Mouse (Mus musculus): ENCODE measurements around the gene Cyb561a3.
A peak's percentile ranks its signal among the peaks of the same experiment; 100 is the strongest.
"Not testable (repeated sequence)": the region's sequence is repeated elsewhere in the genome, so short reads cannot be mapped to it uniquely, and the experiment has no call there.

The Cyb561a3 gene

DNA sequence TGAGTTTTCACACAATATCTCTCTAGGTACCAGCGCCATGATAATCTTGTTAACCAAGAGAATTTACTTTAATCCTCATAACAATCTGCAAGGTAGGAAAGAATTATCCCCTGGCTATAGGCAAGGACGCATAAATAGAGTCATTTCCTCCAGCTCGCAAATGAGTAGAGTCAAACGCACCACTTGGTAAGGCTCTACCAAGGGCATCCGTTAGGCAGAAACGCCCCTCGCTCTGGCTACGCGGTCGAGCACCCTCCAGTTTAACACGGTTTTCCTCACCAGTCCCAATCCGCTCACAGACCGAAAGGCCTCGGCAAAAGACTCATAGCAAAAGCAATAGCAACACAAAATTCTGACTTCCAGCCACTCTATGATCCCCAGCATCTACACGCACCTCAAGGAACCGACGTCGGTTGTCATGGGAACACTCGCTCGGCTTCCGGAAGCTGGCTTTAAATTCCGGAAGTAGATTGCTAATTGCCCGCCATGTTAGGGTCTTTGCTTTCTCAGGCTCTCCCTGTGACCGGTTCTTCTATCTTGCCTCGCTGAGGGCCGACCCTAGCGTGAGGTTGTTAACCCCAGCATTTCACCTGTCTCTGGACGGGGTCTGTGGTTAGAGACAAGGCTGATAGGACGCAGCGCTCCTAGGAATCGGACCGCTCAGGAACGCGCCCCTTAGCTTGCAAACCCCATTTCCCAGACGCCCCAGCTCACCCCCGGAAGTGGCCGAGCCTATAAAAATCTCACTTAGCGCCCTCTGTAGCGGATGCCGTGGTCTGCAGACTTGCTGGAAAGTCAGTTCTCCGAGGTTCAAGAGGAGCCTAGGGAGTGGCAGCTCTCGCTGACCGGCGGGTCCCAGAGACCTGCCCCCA lies at the start of gene Cyb561a3, which contains the start of gene Tmem138:
TSS of gene Cyb561a3 (plus strand) at position 483 of the 872 bp plus-strand sequence.
TSS of gene Tmem138 (minus strand) at position 673 of the 872 bp plus-strand sequence.
- peak; percentile 92 for DNase-seq

- peak; percentile 22 for DNase-seq
These were observed 46.9 kb upstream of the Cyb561a3 start for GRCm38 (mm10) chr19:10530082-10530481.

- DNase-seq = no peak
These were observed 37.5 kb upstream of the Cyb561a3 start for GRCm38 (mm10) chr19:10539454-10539853.

- DNase-seq = peak; percentile 92
These were observed 21.1 kb upstream of the Cyb561a3 start, which contains the start of gene Tmem216 for GRCm38 (mm10) chr19:10555624-10556510. Tmem216 (minus strand) TSS chr19:10556238.

- no peak for DNase-seq
These were observed 20.0 kb upstream of the Cyb561a3 start for GRCm38 (mm10) chr19:10557001-10557400.

- DNase-seq = no peak
These were observed 19.5 kb upstream of the Cyb561a3 start for GRCm38 (mm10) chr19:10557430-10557829.

DNA sequence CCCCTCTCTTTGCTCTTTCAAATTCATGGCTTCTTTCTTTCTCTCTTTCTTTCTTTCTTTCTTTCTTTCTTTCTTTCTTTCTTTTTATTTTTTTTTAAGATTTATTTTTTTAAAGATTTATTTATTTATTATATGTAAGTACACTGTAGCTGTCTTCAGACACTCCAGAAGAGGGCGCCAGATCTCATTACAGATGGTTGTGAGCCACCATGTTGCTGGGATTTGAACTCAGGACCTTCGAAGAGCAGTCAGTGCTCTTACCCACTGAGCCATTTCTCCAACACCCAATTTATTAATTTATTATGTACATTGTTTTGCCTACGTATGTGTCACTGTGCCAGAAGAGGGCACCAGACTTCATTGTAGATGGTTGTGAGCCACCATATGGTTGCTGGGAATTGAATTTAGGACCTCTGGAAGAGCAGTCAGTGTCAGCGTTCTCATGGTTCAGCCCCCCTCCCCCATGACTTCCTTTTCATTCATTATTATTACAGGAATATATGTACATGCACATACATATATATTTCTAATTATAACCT lies 19.1 kb upstream of the Cyb561a3 start:
- DNase-seq = not testable (repeated sequence)

DNA sequence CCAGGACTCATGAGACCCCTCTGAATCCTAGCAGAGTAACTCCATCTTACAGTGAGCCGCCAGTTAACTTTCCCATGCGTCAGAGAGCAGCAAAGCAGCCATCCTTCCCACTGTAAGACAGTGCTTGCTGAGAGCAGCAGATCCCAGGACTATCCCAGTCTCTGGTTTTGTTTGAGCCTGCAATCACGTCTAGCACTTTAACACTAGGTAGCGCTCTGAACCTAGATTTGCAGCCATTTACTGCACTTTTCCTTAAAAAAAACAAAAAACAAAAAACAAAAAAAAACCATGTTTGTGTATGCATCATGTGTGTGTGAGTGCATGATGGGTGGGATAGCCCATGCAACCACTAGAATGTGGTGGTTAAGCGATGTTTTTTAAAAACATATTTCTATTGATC lies 16.9 kb upstream of the Cyb561a3 start:
- no peak for DNase-seq

- no peak for DNase-seq
These were observed 15.2 kb upstream of the Cyb561a3 start for GRCm38 (mm10) chr19:10561558-10562314.

DNA sequence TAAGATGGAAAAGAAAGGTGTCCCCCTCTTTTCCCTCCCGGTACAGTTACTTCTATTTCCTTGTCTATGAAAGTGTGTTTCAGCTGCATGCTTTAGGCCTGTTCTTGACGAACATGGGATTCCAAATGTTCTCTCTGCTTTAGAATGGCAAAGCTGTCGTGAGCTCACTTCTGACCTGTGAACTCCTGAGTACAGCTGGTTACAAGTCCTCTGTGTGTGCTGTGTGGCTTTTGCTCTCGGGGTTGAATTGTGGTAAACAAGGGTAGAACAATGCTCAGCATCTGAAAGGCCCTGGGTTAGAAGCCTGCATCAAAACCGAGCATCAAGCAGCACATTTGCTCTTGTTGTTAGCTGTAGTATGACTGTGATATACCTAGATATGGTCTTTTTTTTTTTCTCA lies 14.6 kb upstream of the Cyb561a3 start:
- no peak for DNase-seq

DNA sequence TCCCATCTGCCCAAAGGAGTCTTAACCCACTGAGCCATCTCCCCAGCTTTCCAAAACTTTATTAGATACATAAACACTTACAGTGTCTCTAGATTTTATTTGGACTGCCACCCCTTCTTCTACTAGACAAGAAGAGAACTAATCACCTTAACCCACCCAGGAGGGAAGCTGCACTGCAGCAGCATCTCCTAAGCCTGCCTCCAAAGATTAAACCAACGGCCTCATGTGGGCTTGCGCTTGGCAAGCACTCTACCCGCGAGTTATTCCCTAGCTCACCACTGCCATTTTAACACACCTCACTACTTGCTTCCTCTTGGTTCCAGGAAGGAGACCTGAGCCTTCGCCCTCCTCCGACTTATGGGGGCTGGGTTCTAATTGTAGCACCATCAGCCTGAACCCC lies 12.7 kb upstream of the Cyb561a3 start:
- no peak for DNase-seq

DNA sequence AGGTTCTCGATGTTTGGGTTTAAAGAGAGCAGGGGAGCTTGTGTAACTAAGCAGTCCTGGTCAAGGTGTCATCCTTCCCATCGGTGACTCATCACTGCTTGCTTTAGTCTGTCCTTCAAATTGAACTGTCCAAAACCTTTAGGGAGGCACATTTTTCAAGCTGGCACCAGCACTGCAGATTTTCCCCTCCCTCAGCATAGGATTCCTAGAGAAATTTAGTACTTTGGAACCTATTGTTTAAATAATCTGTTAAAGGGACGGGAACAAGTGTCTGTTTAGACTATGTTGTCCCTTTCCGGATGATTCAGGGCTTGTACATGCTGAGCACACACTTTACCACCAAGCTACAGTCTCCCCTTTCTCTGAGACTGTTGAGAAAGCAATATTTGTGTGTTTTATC lies 11.8 kb upstream of the Cyb561a3 start:
- no peak for DNase-seq

GRCm38 (mm10) chr19:10569627-10570026 lies 7.3 kb upstream of the Cyb561a3 start:
- DNase-seq = no peak

GRCm38 (mm10) chr19:10580102-10580501 lies 3.1 kb downstream of the Cyb561a3 start:
- DNase-seq = no peak

DNA sequence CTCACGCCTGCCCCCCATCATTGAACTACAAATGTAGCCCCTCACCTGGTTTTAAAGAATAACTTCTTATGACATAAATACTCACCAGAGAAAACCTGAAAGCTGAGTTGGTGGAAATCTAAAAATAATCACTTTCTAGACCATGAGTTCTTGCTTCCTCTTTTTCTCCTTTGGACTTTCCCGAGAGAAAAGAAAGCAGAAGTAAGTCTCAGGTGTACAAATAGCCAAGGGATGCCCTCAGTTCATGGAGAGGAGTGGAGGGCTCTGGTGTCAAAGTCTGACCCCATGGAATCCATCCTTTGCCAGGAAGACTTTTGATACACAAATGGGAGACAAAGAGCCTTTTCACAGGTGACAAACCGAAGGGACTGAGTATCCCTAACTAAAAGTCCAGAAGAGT lies 3.8 kb downstream of the Cyb561a3 start:
- DNase-seq = no peak

- DNase-seq = peak; percentile 26
These were observed 5.0 kb downstream of the Cyb561a3 start for GRCm38 (mm10) chr19:10581984-10582383.

DNA sequence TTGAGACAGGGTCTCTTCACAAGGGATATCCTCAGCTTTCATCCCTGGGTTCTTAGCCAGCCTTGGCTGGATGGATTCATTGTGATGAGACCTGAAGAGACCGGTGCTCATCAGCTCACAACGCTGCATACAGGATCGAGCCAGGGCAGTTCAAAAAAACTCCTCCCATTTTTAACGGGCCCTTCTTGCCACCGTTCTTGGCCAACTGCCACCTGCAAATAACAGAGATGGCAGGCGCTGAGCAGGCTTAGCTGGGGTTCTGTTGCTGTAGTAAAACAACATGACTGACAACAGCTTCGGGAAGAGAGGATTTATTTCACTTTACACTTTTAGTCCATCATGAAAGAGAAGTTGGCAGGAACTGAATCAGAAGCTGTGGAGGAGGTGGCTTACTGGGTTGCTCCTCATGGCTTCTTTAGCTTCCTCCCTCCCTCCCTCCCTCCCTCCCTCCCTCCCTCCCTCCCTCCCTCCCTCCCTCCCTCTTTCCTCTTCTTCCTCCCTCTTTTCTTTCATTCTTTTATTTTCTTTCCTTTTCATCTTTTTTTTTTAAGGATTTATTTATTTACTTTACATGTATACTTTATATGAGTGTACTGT lies 6.7 kb downstream of the Cyb561a3 start:
- no peak for DNase-seq

DNA sequence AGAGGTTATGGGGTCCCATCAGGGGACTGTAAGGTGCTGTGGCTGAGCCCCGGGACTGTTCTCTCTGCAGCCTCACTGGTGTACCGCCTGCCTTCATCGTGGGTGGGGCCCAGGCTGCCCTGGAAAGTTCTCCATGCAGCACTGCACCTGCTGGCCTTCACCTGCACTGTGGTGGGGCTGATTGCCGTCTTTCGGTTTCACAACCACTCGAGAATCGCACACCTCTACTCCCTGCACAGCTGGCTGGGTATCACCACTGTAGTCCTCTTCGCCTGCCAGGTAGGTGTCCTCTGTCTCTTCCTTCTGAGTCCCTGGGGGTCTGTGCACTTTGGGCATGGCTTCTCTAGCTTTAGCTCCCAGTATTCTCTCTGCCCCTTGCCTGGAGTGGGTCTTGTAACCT lies 8.1 kb downstream of the Cyb561a3 start:
- DNase-seq = peak; percentile 41

GRCm38 (mm10) chr19:10587231-10587630 lies 10.3 kb downstream of the Cyb561a3 start:
- DNase-seq = no peak

- DNase-seq = no peak
These were observed 12.3 kb downstream of the Cyb561a3 start for GRCm38 (mm10) chr19:10589127-10589857.

- DNase-seq = no peak
These were observed 13.3 kb downstream of the Cyb561a3 start for GRCm38 (mm10) chr19:10590301-10590700.

Measured in thymus, postnatal 4 days (tissue).